Mouse (Mus musculus) heart, postnatal 0 days (tissue): Measurements from ENCODE around the gene Cd19. TPM values are rescaled to one million over a fixed set of nuclear protein-coding genes. Genes with fewer than 3 reads are reported as not detected.

Source experiments
- ATAC-seq: fragments of 200-750 bp; cut with Nextera tagmentation; 2 replicates; pipeline ENCODE4 v1.8.0; 2017; ENCODE audit warnings: low read depth, moderate number of reproducible peaks, moderate library complexity; ENCODE audit not compliant: insufficient read depth
- DNase-seq: peaks from one replicate; pipeline ENCODE4 v3.0.0-alpha.2; 2016; ENCODE audit warnings: low spot score
- H3K27ac ChIP-seq: fragments of 300-500 bp; sonication (generic); 2 replicates; pipeline ENCODE4 v1.5.1; 2014; ENCODE audit warnings: low read depth, mild to moderate bottlenecking
- H3K27me3 ChIP-seq: fragments of 300-500 bp; sonication (generic); 2 replicates; pipeline ENCODE4 v1.6.1; 2014; ENCODE audit warnings: low read length, mixed read lengths; ENCODE audit not compliant: control insufficient read depth, insufficient read depth
- H3K36me3 ChIP-seq: fragments of 300-500 bp; sonication (generic); replicated peaks from 2 replicates; pipeline ENCODE4 v1.6.1; 2014; ENCODE audit warnings: low read length, mixed read lengths; ENCODE audit not compliant: control insufficient read depth, insufficient read depth
- H3K4me1 ChIP-seq: fragments of 300-500 bp; sonication (generic); 2 replicates; pipeline ENCODE4 v1.6.1; 2014; ENCODE audit warnings: antibody characterized with exemption; ENCODE audit not compliant: control insufficient read depth, insufficient read depth
- H3K4me2 ChIP-seq: fragments of 300-500 bp; sonication (generic); 2 replicates; pipeline ENCODE4 v1.6.1; 2014; ENCODE audit warnings: low read depth, mild to moderate bottlenecking, low read length, moderate library complexity
- H3K4me3 ChIP-seq: fragments of 300-500 bp; sonication (generic); 2 replicates; pipeline ENCODE4 v1.5.1; 2014; ENCODE audit warnings: low read depth, low read length
- H3K9ac ChIP-seq: fragments of 300-500 bp; sonication (generic); replicated peaks from 2 replicates; pipeline ENCODE4 v1.6.1; 2014; ENCODE audit warnings: low read depth, low read length, mixed read lengths
- H3K9me3 ChIP-seq: fragments of 300-500 bp; sonication (generic); replicated peaks from 2 replicates; pipeline ENCODE4 v1.6.1; 2016; ENCODE audit warnings: low read length; ENCODE audit not compliant: control insufficient read depth
- CTCF ChIP-seq: IDR thresholded peaks from 2 replicates; pipeline ENCODE4 v1.5.1; 2016; ENCODE audit warnings: antibody characterized with exemption, control low read depth, low read depth
- EP300 ChIP-seq: IDR thresholded peaks from 2 replicates; pipeline ENCODE4 v1.6.1; 2016; ENCODE audit warnings: antibody characterized with exemption, low read depth
- WGBS: fragments of 180-500 bp; shearing (Covaris S2); extraction: QIAGEN DNeasy Blood & Tissue Kit; methylation state at CpG from one replicate; pipeline ENCODE4 v1.1.7; 2014; 5-methylcytosine and 5-hydroxymethylcytosine counted together
- polyA plus RNA-seq: library from polyadenylated mRNA; unstranded; fragments of >200 nt; fragmentation: Nextera tagmentation; extraction: Ambion mirVana; gene quantifications from 2 replicates; pipeline ENCODE4 v1.2.1, GENCODE M21; 2015
- total RNA-seq: library from RNA; depleted of rRNA; stranded (reverse); fragments of >200 nt; gene quantifications from 2 replicates; pipeline ENCODE4 v1.2.3, GENCODE M21; 2014; ENCODE audit warnings: low replicate concordance

The Cd19 gene
- total and polyA plus RNA-seq, 2 experiments from 2014 or later, result 0.04 to 0.12 TPM

- 2% methylated on average over 27 of the region's 27 CpGs for WGBS
- H3K36me3 ChIP-seq, result peaks cover 25% of the 10 kb centered on the region
- peak; percentile 31 for ATAC-seq
- 0 out of 2 replicates have a peak, but pooled peaks cover 9% of the 10 kb centered on the region for H3K4me1 ChIP-seq
- H3K27me3 ChIP-seq, result no peaks in the 10 kb centered on the region
- DNase-seq, result no peak
- H3K27ac ChIP-seq, result peak overlapping the region; percentile 59; the same call in 1 of the 2 replicates
- peak overlapping the region; percentile 96 for H3K4me2 ChIP-seq
- H3K9me3 ChIP-seq, result no peaks in the 10 kb centered on the region
- TF ChIP-seq CTCF, result no peak
- no peak for TF ChIP-seq EP300
- peak overlapping the region; percentile 96 for H3K4me3 ChIP-seq
- H3K9ac ChIP-seq, result peak overlapping the region; percentile 87
Measured at GRCm38 (mm10) chr7:126376903-126377277, 37.8 kb downstream of the Cd19 start.

GRCm38 (mm10) chr7:126375012-126375411, 39.7 kb downstream of the Cd19 start:
- Histone ChIP-seq H3K27ac (no peak overlapping the region), H3K9me3 (no peaks in the 10 kb centered on the region), H3K27me3 (no peaks in the 10 kb centered on the region), H3K4me1 (0 out of 2 replicates have a peak, but pooled peaks cover 9% of the 10 kb centered on the region), H3K9ac (no peak overlapping the region), H3K36me3 (peaks cover 38% of the 10 kb centered on the region), H3K4me3 (no peak overlapping the region), H3K4me2 (no peak overlapping the region)
- no peak for DNase-seq
- TF ChIP-seq EP300, result no peak
- no peak for TF ChIP-seq CTCF
- WGBS, result 75% methylated on average over 5 of the region's 5 CpGs
- no peak for ATAC-seq

GRCm38 (mm10) chr7:126374526-126374925, 40.2 kb downstream of the Cd19 start:
- WGBS, result 61% methylated on average over 6 of the region's 6 CpGs
- ATAC-seq, result no peak
- no peak overlapping the region for H3K9ac ChIP-seq
- no peak for DNase-seq
- H3K27me3 ChIP-seq, result no peaks in the 10 kb centered on the region
- no peaks in the 10 kb centered on the region for H3K9me3 ChIP-seq
- no peak overlapping the region for H3K4me2 ChIP-seq
- peaks cover 40% of the 10 kb centered on the region for H3K36me3 ChIP-seq
- H3K27ac ChIP-seq, result no peak overlapping the region
- no peak for TF ChIP-seq EP300
- TF ChIP-seq CTCF, result no peak
- no peak overlapping the region for H3K4me3 ChIP-seq
- H3K4me1 ChIP-seq, result 0 out of 2 replicates have a peak, but pooled peaks cover 9% of the 10 kb centered on the region

GRCm38 (mm10) chr7:126373007-126373406, 41.7 kb downstream of the Cd19 start:
- Histone ChIP-seq H3K4me1 (0 out of 2 replicates have a peak, but pooled peaks cover 9% of the 10 kb centered on the region), H3K36me3 (peaks cover 40% of the 10 kb centered on the region), H3K9ac (no peak overlapping the region), H3K27ac (no peak overlapping the region), H3K4me2 (no peak overlapping the region), H3K4me3 (no peak overlapping the region), H3K9me3 (no peaks in the 10 kb centered on the region), H3K27me3 (no peaks in the 10 kb centered on the region)
- no peak for DNase-seq
- ATAC-seq, result no peak
- TF ChIP-seq CTCF (no peak), EP300 (no peak)
- WGBS, result 85% methylated on average over 9 of the region's 9 CpGs

GRCm38 (mm10) chr7:126369393-126369792, 45.3 kb downstream of the Cd19 start, which contains the start of gene Lat:
Lat (minus strand) TSS chr7:126369570.
- Histone ChIP-seq H3K27ac (peak within 1 kb of the TSS; percentile 25; the same call in 1 of the 2 replicates), H3K9ac (no peak within 1 kb of the TSS; the same call in 1 of the 2 replicates)

GRCm38 (mm10) chr7:126368367-126368766, 46.3 kb downstream of the Cd19 start:
- no peak for DNase-seq
- no peak overlapping the region; the same call in 1 of the 2 replicates for H3K9ac ChIP-seq
- no peaks in the 10 kb centered on the region for H3K9me3 ChIP-seq
- H3K4me1 ChIP-seq, result no peaks in the 10 kb centered on the region
- H3K27me3 ChIP-seq, result no peaks in the 10 kb centered on the region
- H3K27ac ChIP-seq, result no peak overlapping the region
- H3K36me3 ChIP-seq, result peaks cover 29% of the 10 kb centered on the region
- peak overlapping the region; percentile 21; the same call in 1 of the 2 replicates for H3K4me2 ChIP-seq
- no peak for ATAC-seq
- H3K4me3 ChIP-seq, result peak overlapping the region; percentile 33; the same call in 1 of the 2 replicates
- TF ChIP-seq CTCF (no peak), EP300 (no peak)
- WGBS, result 77% methylated on average over 8 of the region's 8 CpGs

More at GRCm38 (mm10) chr7:126369393-126369792, 45.3 kb downstream of the Cd19 start, which contains the start of gene Lat:
- TF ChIP-seq CTCF (no peak), EP300 (no peak)
- no peak for DNase-seq
- peak within 1 kb of the TSS; percentile 33; the same call in 1 of the 2 replicates for H3K4me3 ChIP-seq
- H3K9me3 ChIP-seq, result no peaks in the 10 kb centered on the region
- H3K4me1 ChIP-seq, result no peaks in the 10 kb centered on the region
- peak within 1 kb of the TSS; percentile 21; the same call in 1 of the 2 replicates for H3K4me2 ChIP-seq
- ATAC-seq, result no peak
- H3K27me3 ChIP-seq, result no peaks in the 10 kb centered on the region
- 49% methylated on average over 13 of the region's 13 CpGs for WGBS
- H3K36me3 ChIP-seq, result peaks cover 34% of the 10 kb centered on the region
